Mouse (Mus musculus) embryonic stem cell, embryonic (primary cell): Measurements from ENCODE around the gene Rasgef1c.

Experiments used
- CTCF ChIA-PET, 4 experiments: fragments of 300-600 bp in 2 of 4; fragments of 350-600 bp in 2 of 4; sonication (Branson Sonifier 250); formaldehyde crosslinking; loops; one replicate each; lab custom pipeline; 2022; ENCODE audit warnings: inconsistent platforms in 2 of 4; lab: Charles Lee
- POLR2A ChIA-PET, 4 experiments: fragments of 300-600 bp in 2 of 4; fragments of 350-600 bp in 2 of 4; sonication (Branson Sonifier 250); formaldehyde crosslinking; loops; one replicate each; lab custom pipeline; 2022; ENCODE audit warnings: antibody characterized with exemption in 4 of 4, inconsistent platforms in 1 of 4; lab: Charles Lee

The Rasgef1c gene

DNA sequence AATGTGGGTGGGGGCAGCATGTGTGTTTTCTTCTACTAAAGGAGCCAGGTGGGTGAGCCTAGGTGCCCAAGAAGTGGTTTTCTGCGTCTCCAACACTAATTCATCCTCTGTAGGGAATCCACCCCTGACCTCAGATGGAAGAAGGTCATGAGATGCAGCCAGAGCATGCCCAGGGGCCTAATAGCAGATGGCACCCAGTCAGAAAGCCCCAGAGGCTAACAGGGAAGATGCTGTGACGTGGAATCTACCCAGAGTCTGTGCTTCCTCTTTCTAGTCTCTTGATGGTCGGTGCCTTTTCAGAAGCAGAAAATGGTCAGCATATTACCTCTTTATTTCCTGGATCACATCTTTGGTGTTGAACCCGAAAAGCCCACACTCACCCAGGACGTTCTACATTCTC, 42.3 kb downstream of the Rasgef1c start:
- ChIA-PET POLR2A (no interaction called here), CTCF (interaction anchor here in 2 of 4 experiments (0.9 to 1.8 kb wide), 2 partner anchors 12 kb away, joined by 4 to 6 read pairs; no protein-coding TSS in a partner anchor)

DNA sequence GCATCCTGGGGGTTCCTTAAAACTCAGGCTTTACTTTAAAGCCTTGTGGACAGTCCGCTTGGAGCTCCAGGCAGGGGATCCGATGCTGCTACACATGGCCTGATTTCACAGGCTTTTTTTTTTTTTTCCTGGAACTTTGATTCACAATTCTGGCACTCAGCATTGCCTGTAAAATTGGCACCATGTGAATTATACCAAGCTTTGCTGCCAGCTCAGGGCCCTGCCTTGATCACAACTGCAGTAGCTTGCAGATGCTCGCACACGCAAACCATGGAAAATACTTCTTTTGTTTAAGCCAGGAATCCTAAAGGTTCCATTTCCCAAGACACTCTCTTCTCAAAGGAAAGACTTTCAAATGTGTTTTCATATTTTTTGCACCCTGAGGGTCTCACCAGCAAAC, 44.1 kb downstream of the Rasgef1c start:
- CTCF ChIA-PET, result interaction anchor here in 3 of 4 experiments (0.5 to 2.1 kb wide), 8 partner anchors 10 to 476 kb away, joined by 3 to 11 read pairs (median 4); no protein-coding TSS in a partner anchor
- POLR2A ChIA-PET, result interaction anchor here in 1 of 4 experiments (1.1 kb wide), 1 partner anchor 9 kb away, joined by 3 read pairs; no protein-coding TSS in a partner anchor

DNA sequence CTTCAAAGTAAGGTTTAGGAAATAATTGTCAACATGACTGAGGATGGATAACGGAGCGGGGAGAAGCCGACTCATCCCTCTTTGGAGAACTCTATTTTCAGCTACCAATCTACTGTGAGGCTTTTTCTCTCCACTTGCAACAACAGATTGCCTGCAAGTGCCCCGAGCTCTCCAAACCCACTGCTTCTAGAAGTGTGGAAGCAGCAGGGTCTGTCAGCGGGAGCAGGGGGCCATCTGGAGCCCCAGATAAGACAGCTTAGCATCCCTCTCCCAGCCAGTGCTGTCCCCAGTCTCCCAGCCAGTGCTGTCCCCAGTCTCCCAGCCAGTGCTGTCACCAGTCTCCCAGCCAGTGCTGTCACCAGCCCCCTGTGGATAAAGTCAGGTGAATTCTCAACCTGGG, 48.2 kb downstream of the Rasgef1c start:
- CTCF ChIA-PET, result no interaction called here
- POLR2A ChIA-PET, result interaction anchor here in 1 of 4 experiments (0.6 kb wide), 1 partner anchor 13 kb away, joined by 4 read pairs; no protein-coding TSS in a partner anchor

DNA sequence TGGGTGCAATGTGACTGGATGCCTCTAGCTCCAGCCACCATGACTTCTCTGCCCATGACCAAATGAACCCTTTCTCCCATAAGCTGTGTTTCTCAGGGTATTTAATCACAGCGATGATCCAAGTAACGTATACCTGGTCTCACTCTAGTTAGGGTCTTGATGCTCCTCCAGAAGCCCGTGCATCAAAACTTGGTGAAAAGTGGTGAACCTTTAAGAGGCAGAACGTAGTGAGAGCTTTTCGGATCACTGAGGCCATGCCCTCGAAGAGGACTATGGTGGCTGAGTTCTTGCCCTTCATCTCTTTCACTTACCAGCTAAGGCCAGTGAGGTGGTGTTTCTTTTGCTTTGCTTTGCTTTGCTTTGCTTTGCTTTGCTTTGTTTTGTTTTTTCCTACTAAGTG, 52.0 kb downstream of the Rasgef1c start:
- POLR2A ChIA-PET, result interaction anchor here in 2 of 4 experiments (0.6 to 0.9 kb wide), 2 partner anchors 86 to 301 kb away, joined by 3 to 4 read pairs; no protein-coding TSS in a partner anchor
- CTCF ChIA-PET, result interaction anchor here in 2 of 4 experiments (0.6 to 3.2 kb wide), 5 partner anchors 8 to 287 kb away, joined by 3 to 15 read pairs (median 3); no protein-coding TSS in a partner anchor

DNA sequence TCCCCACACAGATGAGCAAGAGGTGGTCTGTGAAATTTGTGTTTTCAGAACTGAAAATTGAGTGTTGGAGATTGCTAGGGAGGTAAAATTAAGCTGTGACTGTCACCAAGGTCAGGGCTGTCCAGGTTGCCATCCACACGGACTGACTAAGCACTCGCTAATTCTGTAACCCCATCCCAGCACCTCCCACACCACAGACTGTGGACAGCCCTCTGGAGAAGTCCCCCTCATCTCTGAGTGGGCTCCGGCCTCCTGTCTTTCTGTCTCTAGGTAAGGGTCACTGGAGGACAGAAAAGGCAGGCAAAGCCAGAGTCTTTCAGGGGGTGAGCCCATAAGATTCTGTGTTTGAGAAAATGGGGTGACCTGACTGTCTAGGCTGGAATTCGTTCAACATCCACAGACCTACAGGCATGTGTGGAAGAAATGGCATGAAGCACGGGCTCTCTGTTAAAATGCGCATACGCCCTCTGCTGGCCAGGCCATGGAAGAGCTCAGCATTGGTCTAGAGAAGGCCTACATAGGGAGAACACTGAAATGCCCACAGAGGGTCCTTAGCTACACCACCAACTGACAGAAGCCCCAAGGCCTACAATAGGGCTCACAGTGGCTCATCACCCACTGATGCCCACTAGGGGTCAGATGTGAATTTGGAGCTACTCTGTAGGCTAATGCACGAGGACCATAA, 54.1 kb downstream of the Rasgef1c start:
- CTCF ChIA-PET, result interaction anchor here (0.5 to 3.2 kb wide), 76 partner anchors 10 to 1235 kb away, joined by 3 to 18 read pairs (median 4); partner anchors contain the start of genes Mapk9 (in 1 of the 4) and Tbc1d9b (in 1 of the 4)
- POLR2A ChIA-PET, result interaction anchor here in 2 of 4 experiments (0.9 to 1.3 kb wide), 9 partner anchors 8 to 304 kb away, joined by 3 to 5 read pairs (median 3); partner anchors contain the start of genes Mgat4b (in 1 of the 2) and Sqstm1 (in 1 of the 2)

DNA sequence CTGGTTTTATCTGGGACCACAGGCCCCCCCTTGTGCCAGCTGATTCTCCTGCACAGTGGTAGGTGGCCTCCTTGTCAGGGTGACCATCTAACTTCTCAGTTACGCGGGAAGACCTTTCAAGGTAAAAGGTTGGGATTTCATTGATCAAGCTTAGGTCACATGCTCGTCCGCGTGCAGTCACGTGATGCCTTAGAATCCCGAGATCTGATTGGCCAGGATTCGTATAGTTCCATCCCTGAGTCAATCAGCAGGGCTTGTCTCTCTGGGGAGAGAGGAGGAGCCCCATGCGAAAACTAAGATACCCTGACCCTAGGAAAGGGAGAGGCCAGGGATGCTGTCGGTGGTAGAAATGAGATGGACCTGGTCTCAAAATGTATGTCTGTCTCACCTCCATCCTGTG, 56.4 kb downstream of the Rasgef1c start:
- ChIA-PET CTCF (interaction anchor here in 2 of 4 experiments (0.6 to 3.5 kb wide), 7 partner anchors 10 to 344 kb away, joined by 3 to 16 read pairs (median 5); no protein-coding TSS in a partner anchor), POLR2A (interaction anchor here in 3 of 4 experiments (0.5 to 1.4 kb wide), 4 partner anchors 306 to 455 kb away, joined by 3 to 4 read pairs (median 3); no protein-coding TSS in a partner anchor)

DNA sequence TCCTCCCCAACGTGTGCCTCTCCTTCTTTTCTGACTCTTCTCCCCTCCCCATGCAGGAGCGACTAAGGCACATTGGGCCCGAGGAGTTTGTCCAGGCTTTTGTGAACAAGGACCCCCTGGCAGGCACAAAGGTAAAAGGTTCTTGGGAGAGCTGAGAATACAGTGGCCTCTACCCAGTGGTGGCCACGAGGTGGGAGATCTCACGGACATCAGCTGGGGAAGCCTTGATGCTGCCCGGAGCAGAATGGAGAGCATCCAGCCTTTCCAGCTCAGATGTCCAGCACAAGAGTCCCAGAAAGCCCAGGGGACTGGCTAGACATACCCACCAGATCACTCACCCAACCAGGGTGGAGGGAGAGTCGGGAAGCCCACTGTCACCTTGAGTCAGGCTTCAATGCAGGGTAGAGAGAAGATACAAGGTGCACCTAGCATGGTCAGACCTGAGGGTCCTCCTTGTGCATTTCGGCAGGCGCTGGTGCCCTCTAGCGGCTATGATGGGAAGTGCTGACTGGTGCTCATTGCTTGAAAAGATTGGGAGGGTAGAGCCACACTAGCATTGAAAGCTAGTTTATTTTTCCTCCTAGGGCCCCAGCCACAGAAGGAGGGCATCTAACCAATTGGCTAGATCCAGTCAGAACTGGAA, 59.6 kb downstream of the Rasgef1c start:
- CTCF ChIA-PET, result interaction anchor here (0.5 to 3.4 kb wide), 63 partner anchors 9 to 454 kb away, joined by 3 to 22 read pairs (median 4); partner anchors contain the start of genes Flt4 (in 1 of the 4) and Mapk9 (in 1 of the 4)
- POLR2A ChIA-PET, result interaction anchor here in 2 of 4 experiments (0.6 to 1.4 kb wide), 6 partner anchors 50 to 450 kb away, joined by 3 to 6 read pairs (median 3); no protein-coding TSS in a partner anchor

DNA sequence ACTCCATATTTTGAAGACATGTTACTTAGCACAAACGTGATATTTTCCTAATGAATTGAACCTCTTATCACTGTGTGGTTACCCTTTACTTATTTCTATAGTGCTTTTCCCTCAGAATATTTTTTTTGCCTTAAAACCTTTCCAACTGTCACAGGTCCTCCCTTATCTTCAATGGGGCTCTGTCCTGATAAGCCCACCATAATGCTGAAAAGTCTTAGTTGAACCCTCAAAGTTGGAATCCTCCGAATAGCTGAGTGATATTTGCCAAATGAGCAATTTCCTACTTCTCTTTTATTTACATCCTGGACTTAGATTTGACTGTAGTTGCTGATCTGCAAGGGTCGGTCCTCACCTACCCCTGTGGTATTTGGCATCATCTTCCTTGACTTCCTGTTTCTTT, 63.7 kb downstream of the Rasgef1c start:
- ChIA-PET POLR2A (no interaction called here), CTCF (no interaction called here)

DNA sequence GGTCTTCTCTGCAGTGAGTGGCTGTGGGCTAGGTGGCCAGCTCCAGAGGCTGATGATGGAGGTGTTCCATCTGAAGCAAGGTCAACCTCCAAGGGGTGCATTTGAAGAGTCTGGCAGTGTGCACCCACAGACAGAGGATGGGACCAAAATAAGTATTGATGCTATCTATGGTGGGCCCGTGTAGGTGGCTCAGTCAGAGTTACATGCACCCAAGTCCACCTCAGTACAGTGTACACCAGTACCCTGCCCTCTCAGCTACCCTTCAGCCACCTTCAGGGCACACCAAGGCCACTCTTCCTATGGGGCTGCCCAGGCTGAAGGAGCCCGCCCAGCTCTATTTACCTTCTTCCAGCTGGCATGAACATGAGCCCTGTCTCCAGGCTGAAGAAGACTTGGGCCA, 68.1 kb downstream of the Rasgef1c start:
- ChIA-PET CTCF (interaction anchor here in 3 of 4 experiments (0.7 to 1.1 kb wide), 3 partner anchors 8 to 317 kb away, joined by 3 to 7 read pairs (median 3); no protein-coding TSS in a partner anchor), POLR2A (interaction anchor here in 1 of 4 experiments (1.3 kb wide), 1 partner anchor 19 kb away, joined by 3 read pairs; no protein-coding TSS in a partner anchor)

DNA sequence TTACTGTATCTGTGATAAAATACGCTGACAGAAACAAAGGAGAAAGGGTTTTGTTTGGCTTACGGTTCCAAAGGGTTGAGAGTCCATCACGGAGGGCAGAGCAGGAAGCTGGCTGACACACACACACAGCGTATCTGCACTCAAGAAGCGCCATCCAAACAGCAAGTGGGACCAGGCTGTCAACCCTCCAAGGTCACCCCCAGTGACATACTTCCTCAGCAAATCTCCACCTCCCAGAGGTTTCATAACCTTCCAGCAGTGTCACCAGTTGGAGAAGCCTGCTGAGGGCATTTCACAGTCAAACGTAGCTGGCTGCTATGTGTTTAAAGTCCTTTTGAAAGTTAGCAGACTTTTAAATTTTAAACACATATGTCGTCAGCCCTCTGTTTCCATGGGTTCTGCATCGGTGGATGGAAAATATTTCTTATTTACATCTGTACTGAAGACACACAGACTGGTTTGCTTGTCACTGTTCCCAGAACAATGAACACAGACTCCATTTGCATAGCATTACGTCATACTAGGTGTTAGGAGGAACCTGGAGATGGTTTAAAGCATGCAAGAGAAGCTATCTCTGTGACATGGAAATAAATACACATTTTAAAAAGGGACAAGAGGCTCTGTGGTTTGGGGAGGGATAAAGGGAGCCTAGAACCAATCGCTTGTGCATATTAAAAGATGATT, 72.2 kb downstream of the Rasgef1c start:
- POLR2A ChIA-PET, result interaction anchor here in 2 of 4 experiments (0.6 to 1.3 kb wide), 2 partner anchors 19 to 193 kb away, joined by 3 read pairs; no protein-coding TSS in a partner anchor
- CTCF ChIA-PET, result interaction anchor here (0.8 to 2.7 kb wide), 12 partner anchors 9 to 157 kb away, joined by 3 to 12 read pairs (median 4); no protein-coding TSS in a partner anchor

DNA sequence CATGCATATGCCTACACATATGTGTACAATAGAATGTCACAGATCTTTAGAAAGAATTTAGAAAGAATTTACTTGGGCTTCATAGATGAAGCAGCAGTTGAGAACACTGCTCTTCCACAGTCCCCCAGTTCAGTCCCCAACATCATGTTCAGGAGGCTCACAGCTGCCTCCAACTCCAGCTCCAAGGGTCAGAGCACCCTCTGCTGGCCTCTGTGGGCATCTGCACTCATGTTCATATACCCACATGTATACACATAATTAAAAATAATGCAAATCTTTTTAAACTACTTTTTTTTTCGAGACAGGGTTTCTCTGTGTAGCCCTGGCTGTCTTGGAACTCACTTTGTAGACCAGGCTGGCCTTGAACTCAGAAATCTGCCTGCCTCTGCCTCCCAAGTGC, 73.0 kb downstream of the Rasgef1c start:
- ChIA-PET POLR2A (interaction anchor here in 1 of 4 experiments (1.3 kb wide), 1 partner anchor 18 kb away, joined by 3 read pairs; no protein-coding TSS in a partner anchor), CTCF (interaction anchor here (0.6 to 2.7 kb wide), 13 partner anchors 8 to 156 kb away, joined by 3 to 12 read pairs (median 4); no protein-coding TSS in a partner anchor)

DNA sequence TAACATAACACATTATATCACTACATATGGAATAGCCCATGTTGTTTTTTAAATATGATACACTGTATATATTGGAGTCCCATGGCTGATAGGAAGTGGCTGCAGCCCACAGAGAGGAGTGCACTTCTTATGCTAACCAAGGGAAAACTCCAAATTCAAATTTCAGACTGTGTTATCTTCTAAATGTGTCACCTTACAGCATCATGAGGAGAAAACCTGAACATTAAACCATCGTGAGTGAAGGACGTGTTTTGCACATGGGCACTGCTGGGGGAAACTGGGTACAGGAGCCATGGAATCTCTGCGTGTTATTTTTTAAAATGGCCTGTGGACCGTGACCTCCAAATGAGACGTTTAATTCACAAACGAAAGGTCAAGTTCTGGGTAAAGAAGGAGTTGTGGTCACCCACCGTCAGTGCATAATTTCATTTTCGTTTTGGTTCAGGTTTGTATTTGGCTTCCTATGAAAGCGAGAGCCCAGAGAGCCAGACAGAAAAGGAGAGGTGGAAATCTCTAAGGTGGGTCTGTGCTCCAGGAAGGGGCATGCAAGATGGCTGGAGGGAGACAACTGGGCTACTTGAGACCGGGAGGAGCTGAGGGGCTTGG, 76.4 kb downstream of the Rasgef1c start:
- CTCF ChIA-PET, result interaction anchor here in 1 of 4 experiments (0.6 kb wide), 1 partner anchor 326 kb away, joined by 3 read pairs; no protein-coding TSS in a partner anchor
- POLR2A ChIA-PET, result no interaction called here

DNA sequence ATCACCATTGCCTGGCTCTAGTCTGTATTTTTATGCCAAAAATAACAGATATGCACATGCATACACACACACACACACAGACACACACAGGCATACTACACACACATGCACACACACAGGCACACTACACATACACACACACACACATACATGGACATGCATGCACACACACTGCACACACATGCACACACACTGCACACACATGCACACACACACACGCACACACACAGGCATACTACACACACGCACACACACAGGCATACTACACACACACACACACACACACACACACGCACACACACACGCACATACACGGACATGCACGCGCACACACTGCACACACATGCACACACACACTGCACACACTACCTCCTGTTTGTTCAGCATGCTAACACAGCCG, 77.3 kb downstream of the Rasgef1c start:
- ChIA-PET CTCF (interaction anchor here in 2 of 4 experiments (0.6 to 1.0 kb wide), 2 partner anchors 22 to 327 kb away, joined by 3 read pairs; no protein-coding TSS in a partner anchor), POLR2A (interaction anchor here in 1 of 4 experiments (0.7 kb wide), 1 partner anchor 8 kb away, joined by 5 read pairs; no protein-coding TSS in a partner anchor)

DNA sequence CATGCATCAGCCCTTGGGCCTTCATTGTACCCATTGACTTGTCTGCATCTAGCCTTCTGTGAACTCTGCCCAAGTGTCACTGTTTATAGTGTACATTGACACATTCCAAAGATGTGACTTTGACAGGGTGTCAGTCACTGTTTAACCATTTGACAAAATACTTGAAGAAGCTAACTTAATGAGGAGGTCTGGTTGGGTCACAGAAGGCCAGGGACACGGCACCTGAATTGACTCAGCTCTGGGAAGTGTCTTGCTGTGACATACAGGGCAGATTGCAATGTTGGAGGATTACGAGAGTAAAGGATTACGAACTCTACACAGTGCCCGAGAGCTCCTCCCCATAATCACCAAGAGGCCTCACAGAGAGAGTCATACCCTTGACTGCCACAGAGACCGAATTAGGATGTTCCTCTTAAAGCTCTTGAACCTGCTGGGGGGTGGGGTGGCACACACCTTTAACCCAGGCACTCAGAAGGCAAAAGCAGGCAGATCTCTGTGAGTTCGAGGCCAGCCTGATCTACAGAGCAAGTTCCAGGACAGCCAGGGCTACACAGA, 79.1 kb downstream of the Rasgef1c start:
- CTCF ChIA-PET, result interaction anchor here in 3 of 4 experiments (0.6 to 2.3 kb wide), 4 partner anchors 133 to 150 kb away, joined by 3 to 6 read pairs (median 4); no protein-coding TSS in a partner anchor
- POLR2A ChIA-PET, result interaction anchor here in 1 of 4 experiments (0.6 kb wide), 1 partner anchor 48 kb away, joined by 4 read pairs; no protein-coding TSS in a partner anchor

DNA sequence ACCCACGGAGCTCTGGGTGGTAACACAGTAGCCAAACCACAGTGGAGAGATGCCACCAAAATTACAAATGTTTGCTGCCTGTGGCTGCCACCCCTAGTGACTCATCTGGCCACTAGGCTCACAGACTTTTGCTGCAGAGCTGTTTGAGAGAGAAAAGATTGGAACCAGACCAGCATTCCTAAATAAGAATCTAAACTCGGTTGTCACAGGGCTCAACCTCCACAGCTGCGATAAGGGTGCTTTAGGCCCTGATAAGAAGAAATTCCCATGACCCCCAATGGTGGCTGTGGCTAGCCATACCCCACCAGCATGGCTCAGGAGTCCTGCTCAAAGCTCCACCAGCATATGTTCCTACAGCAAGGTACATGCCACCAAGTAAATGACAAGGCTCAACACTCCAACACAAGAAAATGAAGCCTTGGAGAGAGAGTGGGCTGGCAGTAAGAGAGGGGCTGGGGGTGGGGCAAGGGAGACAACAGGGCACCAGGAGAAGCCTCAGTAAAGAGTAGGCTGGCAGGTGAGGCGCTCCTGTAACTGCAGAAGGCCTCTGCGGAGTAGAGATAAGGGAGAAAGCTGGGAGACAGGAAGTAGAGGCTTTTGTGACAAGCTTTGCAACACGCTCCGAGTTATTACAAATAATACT, 79.8 kb downstream of the Rasgef1c start:
- POLR2A ChIA-PET, result interaction anchor here in 1 of 4 experiments (0.6 kb wide), 1 partner anchor 48 kb away, joined by 4 read pairs; no protein-coding TSS in a partner anchor
- CTCF ChIA-PET, result interaction anchor here in 2 of 4 experiments (1.2 to 2.3 kb wide), 2 partner anchors 133 to 149 kb away, joined by 3 to 5 read pairs; no protein-coding TSS in a partner anchor

DNA sequence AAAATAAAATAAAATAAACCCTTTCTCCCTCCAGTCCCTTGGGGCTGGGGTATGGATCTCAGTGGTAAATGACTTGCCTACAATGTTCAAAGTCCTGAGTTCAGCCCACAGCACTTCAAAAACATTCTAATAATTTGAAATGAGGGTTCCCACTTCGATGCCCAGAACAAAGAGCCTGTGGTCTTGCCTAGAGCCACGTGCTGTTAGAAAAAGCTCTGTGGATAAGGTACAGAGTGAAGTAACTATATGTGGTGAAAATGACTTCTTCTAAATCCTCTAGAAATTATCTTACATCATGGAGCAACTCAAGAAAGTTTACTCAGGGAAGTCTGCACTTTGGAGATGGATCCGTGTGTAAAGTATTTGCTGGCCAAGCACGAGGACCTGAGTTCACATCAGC, 80.5 kb downstream of the Rasgef1c start:
- POLR2A ChIA-PET, result no interaction called here
- CTCF ChIA-PET, result interaction anchor here in 2 of 4 experiments (1.2 to 1.7 kb wide), 2 partner anchors 8 to 132 kb away, joined by 3 to 4 read pairs; no protein-coding TSS in a partner anchor
